Mouse (Mus musculus) brain, embryonic 14.5 days (tissue): ENCODE data around the gene Spred2.

Source experiments
- CTCF ChIP-seq: fragments of 200-500 bp; IDR thresholded peaks from 2 replicates; pipeline ENCODE4 v1.5.1; 2012; ENCODE audit warnings: inconsistent platforms, mild to moderate bottlenecking, moderate library complexity, borderline replicate concordance; ENCODE audit not compliant: insufficient read depth, insufficient read length; ENCODE audit errors: extremely low read depth
- POLR2A ChIP-seq: fragments of 200-500 bp; IDR thresholded peaks from 2 replicates; pipeline ENCODE4 v1.6.1; 2012; ENCODE audit warnings: mild to moderate bottlenecking, inconsistent platforms, borderline replicate concordance; ENCODE audit not compliant: poor library complexity, insufficient read depth, insufficient read length, severe bottlenecking; ENCODE audit errors: extremely low read depth

- TF ChIP-seq CTCF (no peak), POLR2A (no peak)
Measured at GRCm38 (mm10) chr11:20035343-20035928, 111.3 kb downstream of the Spred2 start.
